Mouse (Mus musculus): ENCODE measurements around the gene Lrrc8a. TPM values are rescaled to one million over a fixed set of nuclear protein-coding genes. Genes with fewer than 3 reads are reported as not detected.

Lrrc8a gene
- 35.1 and 35.7 TPM in 2 replicates for polyA plus RNA-seq (2012; rRNA removed)

DNA sequence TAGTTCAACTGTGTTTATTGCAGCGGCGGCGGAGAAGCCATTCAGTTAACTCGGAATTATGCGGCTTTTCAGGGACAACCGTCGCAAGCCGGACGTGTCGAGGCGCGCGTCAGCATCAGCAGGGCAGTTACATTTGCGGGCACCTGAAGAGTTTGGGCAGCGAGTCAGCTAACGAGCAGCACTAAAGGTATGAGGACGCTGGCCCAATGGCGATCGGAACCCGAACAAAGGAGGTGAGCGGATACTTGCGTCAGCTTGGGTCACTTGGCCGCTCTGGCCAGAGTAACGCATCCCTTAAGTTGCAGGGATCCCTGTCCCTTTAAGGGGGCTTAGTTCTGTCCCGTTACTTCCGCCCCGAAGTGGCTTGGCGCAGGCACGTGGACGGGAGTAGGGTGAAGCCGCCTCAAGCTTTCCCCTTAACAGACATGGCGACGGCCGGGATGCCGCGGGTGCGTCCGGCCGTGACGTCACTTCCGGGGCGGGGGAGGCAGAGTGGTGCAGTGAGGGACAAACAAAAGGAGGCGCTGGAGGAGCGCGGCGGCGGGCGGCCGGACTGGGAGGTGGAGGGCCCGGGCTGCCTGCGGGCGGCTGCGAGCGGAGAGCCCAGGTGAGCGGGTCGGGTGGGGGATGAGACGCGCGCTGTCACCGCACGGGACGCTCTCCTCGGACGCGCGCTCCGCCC lies at the start of gene Lrrc8a:
Gene Lrrc8a, plus strand, starts transcription at position 517 of the 682 bp plus-strand sequence.
- peak; percentile 98 to 100 for DNase-seq (ENCODE audit: extremely low spot score in 1 of 2, low spot score in 1 of 2)

- no peak for DNase-seq (ENCODE audit: extremely low spot score in 1 of 2, low spot score in 1 of 2)
These were observed 45.5 kb upstream of the Lrrc8a start for GRCm38 (mm10) chr2:30191790-30192580.

- DNase-seq (ENCODE audit: extremely low spot score in 1 of 2, low spot score in 1 of 2) = no peak
These were observed 42.9 kb upstream of the Lrrc8a start for GRCm38 (mm10) chr2:30194656-30195055.

- no peak for DNase-seq (ENCODE audit: extremely low spot score in 1 of 2, low spot score in 1 of 2)
These were observed 39.5 kb upstream of the Lrrc8a start for GRCm38 (mm10) chr2:30198021-30198420.

GRCm38 (mm10) chr2:30199984-30200383 lies 37.5 kb upstream of the Lrrc8a start:
- DNase-seq (ENCODE audit: extremely low spot score in 1 of 2, low spot score in 1 of 2) = no peak

GRCm38 (mm10) chr2:30200388-30200925 lies 37.1 kb upstream of the Lrrc8a start:
- no peak for DNase-seq (ENCODE audit: extremely low spot score in 1 of 2, low spot score in 1 of 2)

- DNase-seq (ENCODE audit: extremely low spot score in 1 of 2, low spot score in 1 of 2) = peak in 1 of 2 experiments; percentile 15
These were observed 34.1 kb upstream of the Lrrc8a start for GRCm38 (mm10) chr2:30203439-30203838.

GRCm38 (mm10) chr2:30205255-30205628 lies 32.3 kb upstream of the Lrrc8a start:
- no peak for DNase-seq (ENCODE audit: extremely low spot score in 1 of 2, low spot score in 1 of 2)

DNA sequence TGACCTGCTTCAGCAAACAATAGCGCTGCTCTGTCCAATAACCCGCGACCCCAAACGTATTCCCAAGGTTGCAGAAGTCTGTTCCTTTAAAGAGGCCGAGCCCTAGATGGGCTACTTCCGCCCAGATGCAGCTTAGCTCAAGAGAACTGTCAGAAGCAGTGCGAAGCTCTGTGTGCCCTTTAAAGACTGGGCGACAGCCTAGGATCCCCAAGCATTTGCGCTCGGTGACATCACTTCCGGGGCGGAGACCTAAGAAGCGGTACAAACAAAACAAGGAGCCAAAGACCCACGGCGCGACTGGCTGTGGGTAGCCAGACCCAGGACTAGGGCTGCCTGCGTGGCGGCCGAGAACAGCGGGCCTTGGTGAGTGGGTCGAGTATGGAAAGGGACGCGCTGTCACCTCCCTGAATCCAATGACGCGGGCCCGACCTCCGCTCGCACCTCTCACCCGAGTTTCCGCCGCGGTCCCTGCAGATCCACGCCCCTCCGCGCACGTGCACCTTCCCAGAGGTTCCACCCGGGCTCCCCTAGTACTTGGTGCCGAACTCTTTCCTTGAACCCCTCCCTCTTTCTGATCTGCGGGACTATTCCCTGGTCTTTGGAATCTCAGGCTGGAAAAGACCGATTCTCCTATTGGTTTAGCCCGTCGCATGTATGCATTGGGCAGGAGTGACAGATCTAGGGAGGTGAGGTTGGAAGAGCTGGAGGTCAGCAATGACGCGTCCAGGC lies 31.7 kb upstream of the Lrrc8a start, which contains the start of gene Kyat1:
Gene Kyat1, minus strand, starts transcription at position 219 of the 729 bp plus-strand sequence.
- DNase-seq (ENCODE audit: extremely low spot score in 1 of 2, low spot score in 1 of 2) = peak; percentile 84 to 95

DNA sequence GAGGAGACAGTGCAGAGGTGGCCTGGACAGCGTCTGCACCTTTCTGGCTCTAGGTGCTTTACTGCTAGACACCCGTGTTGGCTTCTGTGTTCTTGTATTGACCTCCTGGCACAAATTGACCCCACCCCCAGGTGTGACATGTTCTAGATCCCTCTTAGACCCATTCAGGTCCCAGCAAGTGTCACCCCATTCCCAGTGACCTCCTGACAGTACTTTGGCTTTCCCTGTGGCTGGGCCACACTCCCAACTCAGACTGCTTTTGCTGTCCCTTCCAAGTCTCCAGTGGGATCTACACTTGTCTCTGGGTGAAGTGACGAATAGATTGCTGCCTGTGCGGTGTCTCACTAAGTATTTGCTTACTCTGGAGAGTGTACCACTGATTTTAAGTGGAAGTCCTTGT lies 30.1 kb upstream of the Lrrc8a start:
- DNase-seq (ENCODE audit: extremely low spot score in 1 of 2, low spot score in 1 of 2) = no peak

GRCm38 (mm10) chr2:30207886-30208285 lies 29.6 kb upstream of the Lrrc8a start:
- no peak for DNase-seq (ENCODE audit: extremely low spot score in 1 of 2, low spot score in 1 of 2)

DNA sequence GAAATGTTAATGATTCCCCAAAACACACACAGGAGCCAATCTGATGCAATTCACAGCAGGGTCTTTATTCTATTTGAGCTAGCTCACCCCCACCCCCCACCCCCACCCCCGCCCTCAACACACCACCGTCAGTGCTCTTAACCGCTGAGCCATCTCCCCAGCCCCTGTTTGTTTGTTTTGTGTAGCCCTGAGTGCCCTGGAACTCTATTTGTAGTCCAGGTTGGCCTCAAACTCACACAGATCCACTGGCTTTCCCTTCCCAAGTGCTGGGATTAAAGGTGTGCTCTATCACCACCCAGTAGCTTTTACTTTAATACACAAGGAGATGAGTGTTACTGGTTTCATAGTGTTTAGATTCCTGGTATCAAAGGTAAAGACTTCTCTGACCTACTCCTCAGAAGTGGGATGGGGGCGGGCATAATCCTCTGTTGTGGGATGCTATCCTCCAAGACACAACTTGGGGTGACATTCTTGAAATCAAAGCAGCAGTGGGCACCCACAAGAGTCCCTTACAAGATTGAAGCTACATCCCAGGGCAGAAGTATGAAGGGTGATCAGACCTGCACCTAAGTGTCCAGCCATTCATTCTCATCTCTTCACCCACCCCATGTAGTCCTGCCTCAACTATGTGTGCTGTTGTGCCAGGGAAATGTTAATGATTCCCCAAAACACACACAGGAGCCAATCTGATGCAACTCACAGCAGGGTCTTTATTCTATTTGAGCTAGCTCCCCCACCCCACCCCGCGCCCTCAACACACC lies 25.9 kb upstream of the Lrrc8a start:
- DNase-seq (ENCODE audit: extremely low spot score in 1 of 2, low spot score in 1 of 2) = no peak

DNA sequence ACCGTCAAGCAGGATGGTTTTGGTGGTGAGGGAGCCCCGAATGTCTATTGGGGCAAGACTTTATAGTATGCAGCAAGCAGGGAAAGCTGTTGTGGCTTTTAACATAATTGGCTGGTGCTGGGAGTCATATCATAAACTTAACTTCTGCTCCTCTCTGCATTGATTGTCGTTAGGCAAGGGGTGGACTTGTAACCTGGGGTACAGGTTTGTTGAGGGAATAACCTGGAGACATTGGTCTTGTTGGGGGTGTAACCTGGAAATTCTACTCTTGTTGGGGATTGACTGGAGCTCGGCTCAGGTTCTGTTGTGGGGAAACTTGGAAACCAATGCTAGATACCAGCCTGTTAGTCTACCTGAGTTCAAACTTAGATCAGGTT lies 25.4 kb upstream of the Lrrc8a start:
- DNase-seq (ENCODE audit: extremely low spot score in 1 of 2, low spot score in 1 of 2) = no peak

DNA sequence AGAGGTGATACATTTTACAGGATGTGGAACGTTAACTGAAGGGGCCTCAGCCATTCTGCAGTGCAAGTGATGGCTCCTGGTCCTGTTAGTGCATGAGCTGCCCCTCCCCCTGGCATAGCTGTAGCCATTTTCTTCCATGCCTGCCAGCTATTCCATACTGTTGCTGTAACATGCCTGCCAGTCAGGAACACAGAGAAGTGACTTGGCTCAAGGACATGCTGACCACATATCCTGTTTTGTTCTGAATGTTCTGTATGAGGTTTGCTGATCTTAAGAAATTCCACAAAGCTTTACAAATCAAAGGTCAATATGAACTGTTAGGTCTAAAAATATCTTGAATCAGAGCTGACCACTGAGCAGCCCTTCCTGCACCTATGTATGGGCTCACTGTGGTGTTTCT lies 24.6 kb upstream of the Lrrc8a start:
- no peak for DNase-seq (ENCODE audit: extremely low spot score in 1 of 2, low spot score in 1 of 2)

DNA sequence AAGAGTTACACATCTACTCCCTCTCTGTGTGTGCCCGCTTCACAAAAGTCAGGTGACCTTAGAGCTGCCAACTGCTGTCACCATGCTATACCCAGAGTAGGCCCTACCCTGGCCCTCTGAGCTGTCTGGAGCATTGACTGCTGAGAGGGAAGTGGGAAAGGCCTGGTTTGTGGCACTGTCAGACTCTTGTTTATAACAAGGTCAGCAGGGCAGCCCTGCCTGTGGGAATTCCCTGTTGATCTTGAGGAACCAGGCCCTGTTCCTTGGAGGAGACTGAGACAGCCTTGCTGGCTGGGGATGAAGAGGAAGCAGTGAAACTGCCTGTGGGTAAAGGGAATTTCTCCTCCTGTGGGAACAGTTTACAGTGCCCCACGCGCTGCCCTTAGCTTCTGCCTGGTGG lies 22.8 kb upstream of the Lrrc8a start:
- no peak for DNase-seq (ENCODE audit: extremely low spot score in 1 of 2, low spot score in 1 of 2)

GRCm38 (mm10) chr2:30215493-30215892 lies 22.0 kb upstream of the Lrrc8a start:
- no peak for DNase-seq (ENCODE audit: extremely low spot score in 1 of 2, low spot score in 1 of 2)

DNA sequence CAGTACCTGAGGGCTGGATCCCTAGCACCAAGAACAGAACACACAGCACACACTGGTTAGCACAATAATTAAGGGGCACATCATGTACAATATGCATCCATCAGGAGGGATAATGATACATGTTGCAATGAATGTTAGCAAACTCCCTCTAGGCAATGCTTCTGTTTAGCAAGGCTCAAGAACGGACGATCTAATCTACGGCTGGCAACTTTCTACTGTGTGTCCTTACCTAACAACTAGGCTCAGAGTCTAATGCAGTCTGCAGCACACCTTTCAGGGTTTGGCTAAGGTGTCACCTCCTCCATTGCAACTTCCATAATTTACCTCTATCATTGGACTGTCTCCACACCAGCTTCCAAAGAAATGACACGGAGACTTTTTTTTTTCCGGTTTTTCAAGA lies 21.2 kb upstream of the Lrrc8a start:
- DNase-seq (ENCODE audit: extremely low spot score in 1 of 2, low spot score in 1 of 2) = no peak

GRCm38 (mm10) chr2:30235593-30235992 lies 1.9 kb upstream of the Lrrc8a start:
- DNase-seq (ENCODE audit: extremely low spot score in 1 of 2, low spot score in 1 of 2) = no peak

GRCm38 (mm10) chr2:30236426-30237198 lies 903 bp upstream of the Lrrc8a start:
- DNase-seq (ENCODE audit: extremely low spot score in 1 of 2, low spot score in 1 of 2) = no peak

- peak in 1 of 2 experiments; percentile 62 for DNase-seq (ENCODE audit: extremely low spot score in 1 of 2, low spot score in 1 of 2)
These were observed 366 bp downstream of the Lrrc8a start for GRCm38 (mm10) chr2:30237881-30238280.

All from frontal cortex, adult 2 months (tissue).